Comparison of ENCODE assay signal across 8 mouse cellular contexts in the genomic region with DNA sequence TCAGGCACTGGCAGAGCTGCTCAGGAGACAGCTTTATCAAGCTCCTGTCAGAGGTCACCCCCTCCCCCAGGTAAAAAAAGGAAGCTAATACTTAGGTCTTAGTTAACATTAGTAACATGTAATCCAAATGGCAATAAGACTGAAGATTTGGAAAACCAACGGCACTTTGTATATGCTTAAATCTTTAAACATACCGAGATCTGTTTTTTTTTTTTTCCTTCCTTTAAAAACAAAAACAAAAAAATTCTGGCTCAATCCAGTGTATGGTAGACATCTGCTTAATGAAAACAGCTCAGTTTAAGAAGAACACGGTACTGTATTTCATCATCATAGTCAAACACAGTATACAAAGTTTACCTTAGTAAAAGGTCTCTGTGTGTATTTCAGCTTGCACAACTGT. TPM values are rescaled to one million over a fixed set of nuclear protein-coding genes. Genes with fewer than 3 reads are reported as not detected.
DNase-seq lines count a peak whose midpoint lies in the region; ATAC-seq and TF ChIP-seq lines count a peak whose summit lies in the region.

Gene Cacnb2, plus strand, starts transcription at position 301 of the 400 bp plus-strand sequence.

- H3K9ac ChIP-seq in liver, embryonic 12.5 days: peak within 1 kb of the TSS; percentile 25

- no peaks in the 10 kb centered on the region for H3K9me3 ChIP-seq in liver, embryonic 12.5 days (replicated peaks)

- DNase-seq in layer of hippocampus, adult 8-10 months (ENCODE audit: low spot score in 2 of 2): no peak
- DNase-seq in layer of hippocampus, adult 9-10 months (ENCODE audit: low spot score): no peak
- no peak for DNase-seq in cerebellum, postnatal 14 days
- DNase-seq in right cerebral cortex, postnatal 10 days (ENCODE audit: low spot score in 2 of 2): no peak

- H3K27ac ChIP-seq in cortical plate, adult 2 months (ENCODE audit: insufficient read depth, low read length): no peak within 1 kb of the TSS
- no peak within 1 kb of the TSS for H3K27ac ChIP-seq in liver, embryonic 12.5 days

- peak within 1 kb of the TSS; percentile 74 for H3K4me2 ChIP-seq in liver, embryonic 12.5 days

- TF ChIP-seq CTCF in cortical plate, adult 2 months (IDR thresholded peaks at IDR 0.05; ENCODE audit: extremely low read depth, insufficient read depth, low read length): no peak

- no peaks in the 10 kb centered on the region for H3K36me3 ChIP-seq in liver, embryonic 12.5 days

- 47% methylated on average over 3 of the region's 3 CpGs for WGBS in liver, embryonic 12.5 days (ENCODE audit: insufficient replicate concordance)

- peak within 1 kb of the TSS; percentile 85 for H3K4me3 ChIP-seq in cortical plate, adult 2 months (ENCODE audit: insufficient read depth, low read length)
- H3K4me3 ChIP-seq in liver, embryonic 12.5 days: peak within 1 kb of the TSS; percentile 55

- H3K27me3 ChIP-seq in liver, embryonic 12.5 days (replicated peaks): peaks cover 36% of the 10 kb centered on the region

- peaks cover 2% of the 10 kb centered on the region; the same call in 1 of the 2 replicates for H3K4me1 ChIP-seq in cortical plate, adult 2 months (ENCODE audit: control insufficient read depth, insufficient read depth, low read length)
- H3K4me1 ChIP-seq in liver, embryonic 12.5 days: no peaks in the 10 kb centered on the region

- no peak for TF ChIP-seq POLR2A in cortical plate, adult 2 months (IDR thresholded peaks at IDR 0.05; ENCODE audit: extremely low read depth, insufficient read depth, low read length)

- no peak for ATAC-seq in hematopoietic stem cell, adult 5-6 weeks (replicated peaks in 1 of 2; ENCODE audit: insufficient read depth in 1 of 2, low FRiP score in 2 of 2, low TSS enrichment in 1 of 2, low read depth in 1 of 2, poor library complexity in 2 of 2, severe bottlenecking in 2 of 2)
- ATAC-seq in liver, embryonic 12.5 days: no peak
- ATAC-seq in granulocyte monocyte progenitor cell, adult 5-6 weeks (replicated peaks; ENCODE audit: poor library complexity, severe bottlenecking): no peak

RNA-seq across cellular contexts. Expression of gene Cacnb2, which starts in this region (rescaled TPM):
- total RNA-seq in layer of hippocampus, adult 8-10 months (2022): 10 to 100 TPM; 67.3 to 86.2 (median 82.8) TPM
- polyA plus RNA-seq in cortical plate, adult 2 months (2012; rRNA removed): 32.0 and 34.1 TPM in 2 replicates
- 15.8 and 19.6 TPM in 2 replicates for total RNA-seq in hematopoietic stem cell, adult 5-6 weeks (2017)
- polyA plus RNA-seq in liver, embryonic 12.5 days (2016; fragmentation: Nextera tagmentation; extraction: Ambion mirVana): 0.39 and 0.49 TPM in 2 replicates
- 6.0 and 7.4 TPM in 2 replicates for total RNA-seq in granulocyte monocyte progenitor cell, adult 5-6 weeks (2014; fragmentation: Nextera tagmentation)
- total RNA-seq in granulocyte monocyte progenitor cell, adult 5-6 weeks (2017): 2.8 and 5.6 TPM in 2 replicates

Comparison
In these comparisons a context has a peak if more than half of its experiments do, and no peak if none do; other contexts are left out.
1. RNA of gene Cacnb2 (polyA plus RNA-seq): 32.0 to 34.1 TPM in cortical plate, adult 2 months; 0.39 to 0.49 TPM in liver, embryonic 12.5 days; every median in the first group is over 10 times any median in the second.